Mouse (Mus musculus): ENCODE measurements around the gene Kctd8.

DNA sequence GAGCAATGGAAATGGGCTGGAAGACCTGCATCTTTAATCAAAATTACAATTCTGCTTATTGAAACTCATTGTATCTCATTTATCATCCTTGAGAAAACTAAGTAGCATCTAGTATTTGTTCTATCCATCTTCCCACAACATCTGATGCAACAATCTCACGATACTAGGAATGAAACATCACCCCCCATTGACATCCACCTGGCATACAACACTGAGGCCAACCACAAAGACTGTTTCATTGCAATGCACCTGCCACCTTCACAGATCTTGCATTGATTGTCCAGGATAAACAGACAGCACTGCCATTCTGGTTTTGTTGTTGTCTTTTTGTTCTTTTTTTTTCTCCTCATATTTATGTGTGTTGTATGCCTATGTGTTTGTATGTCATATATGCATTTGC is 99.5 kb downstream of the Kctd8 start:
- TF ChIP-seq CHD2 (IDR thresholded peaks at IDR 0.05; ENCODE audit: low read depth, low read length) (no peak), MAFK (IDR thresholded peaks at IDR 0.05; ENCODE audit: insufficient read depth, low read depth, low read length) (no peak)
